Mouse (Mus musculus) Patski (cell line): ENCODE results near the gene Dusp18. TPM values are rescaled to one million over a fixed set of nuclear protein-coding genes. Genes with fewer than 3 reads are reported as not detected.
"Not testable (repeated sequence)": the region's sequence is repeated elsewhere in the genome, so short reads cannot be mapped to it uniquely, and the experiment has no call there.

Experiments used
- ATAC-seq: fragments of 100-300 bp; one replicate; pipeline ENCODE4 v1.8.0; 2021
- CTCF ChIA-PET: fragments of 350-600 bp; sonication (Branson Sonifier 250); formaldehyde crosslinking; loops from one replicate; lab custom pipeline; 2022; ENCODE audit warnings: inconsistent platforms; lab: Charles Lee
- POLR2A ChIA-PET: fragments of 350-600 bp; sonication (Branson Sonifier 250); formaldehyde crosslinking; loops from one replicate; lab custom pipeline; 2022; ENCODE audit warnings: antibody characterized with exemption, inconsistent platforms; lab: Charles Lee
- DNase-seq: peaks from one replicate; pipeline ENCODE4 v3.0.0-alpha.2; 2011; ENCODE audit warnings: low read depth, low spot score
- H3K27me3 ChIP-seq: fragments of 371-371 bp; one replicate; pipeline ENCODE4 v1.5.1; 2021
- CTCF ChIP-seq: fragments of 100-300 bp; IDR thresholded peaks from one replicate; pipeline ENCODE4 v1.5.1; 2021
- in situ Hi-C: fragments of 300-500 bp; cut with MboI; formaldehyde crosslinking; loops from 3 replicates; pipeline ENCODE4 v1.11.1; 2018; ENCODE audit warnings: low pct_unique_long_range_greater_than_20kb, mixed read lengths
- polyA plus RNA-seq: library from polyadenylated mRNA; unstranded; gene quantifications from one replicate; pipeline ENCODE4 v1.2.3, GENCODE M21; 2021

The Dusp18 gene
- polyA plus RNA-seq, 1 experiment from 2014 or later = 16.4 TPM

DNA sequence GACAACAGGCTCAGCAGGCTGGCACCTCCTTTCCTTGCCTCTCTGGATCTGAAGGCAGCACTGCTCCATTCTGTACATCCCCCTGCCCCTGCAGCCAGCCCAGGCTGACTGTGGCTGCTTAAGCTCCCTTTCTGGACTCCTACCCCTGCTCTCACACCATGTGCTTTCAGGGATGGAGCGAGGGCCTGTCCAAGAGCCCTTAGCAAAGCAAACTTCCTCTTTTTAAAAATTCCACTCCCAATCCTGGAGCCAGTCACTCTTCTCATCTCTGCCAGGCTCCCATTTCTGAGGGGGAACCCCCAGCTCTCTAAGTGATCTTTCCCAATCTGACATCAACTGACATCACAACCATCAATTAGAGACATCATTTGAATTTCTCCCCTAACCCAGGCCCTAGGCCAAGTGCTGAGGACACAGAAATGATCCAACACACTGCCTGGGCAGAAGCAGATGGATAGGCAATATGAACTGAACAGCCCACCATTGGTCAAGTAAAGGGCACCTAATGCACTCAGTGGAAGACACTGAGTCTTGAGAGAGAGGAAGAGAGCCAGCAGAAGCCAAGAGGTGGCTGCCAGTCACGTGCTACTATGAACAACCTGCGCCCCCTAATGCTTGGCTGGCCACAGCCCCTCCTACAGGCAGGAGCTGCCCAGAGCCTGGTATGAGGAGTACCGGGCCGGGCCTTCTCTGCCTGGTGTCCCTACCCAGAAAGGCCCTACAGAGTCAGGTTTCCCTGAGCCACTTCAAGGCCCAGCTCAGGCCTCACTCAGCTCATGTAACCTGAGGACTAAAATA lies 15.7 kb downstream of the Dusp18 start:
- no peak for DNase-seq
- H3K27me3 ChIP-seq = no peaks in the 10 kb centered on the region
- CTCF ChIA-PET = interaction anchor here (1.0 to 1.3 kb wide), 4 partner anchors 8 to 24 kb away, joined by 3 to 6 read pairs (median 4); no protein-coding TSS in a partner anchor
- in situ Hi-C loops = no loop called here
- no peak for ATAC-seq
- no peak for TF ChIP-seq CTCF
- POLR2A ChIA-PET = interaction anchor here (0.6 to 1.0 kb wide), 3 partner anchors 8 to 399 kb away, joined by 3 to 5 read pairs (median 4); no protein-coding TSS in a partner anchor

- ChIA-PET POLR2A (interaction anchor here (0.6 to 1.0 kb wide), 2 partner anchors 9 to 399 kb away, joined by 4 to 5 read pairs; no protein-coding TSS in a partner anchor), CTCF (interaction anchor here (1.0 to 1.3 kb wide), 4 partner anchors 9 to 25 kb away, joined by 3 to 6 read pairs (median 4); no protein-coding TSS in a partner anchor)
- H3K27me3 ChIP-seq, in situ Hi-C loops, ATAC-seq, DNase-seq: not testable (repeated sequence)
Measured at GRCm38 (mm10) chr11:3911440-3911839, 16.4 kb downstream of the Dusp18 start.

DNA sequence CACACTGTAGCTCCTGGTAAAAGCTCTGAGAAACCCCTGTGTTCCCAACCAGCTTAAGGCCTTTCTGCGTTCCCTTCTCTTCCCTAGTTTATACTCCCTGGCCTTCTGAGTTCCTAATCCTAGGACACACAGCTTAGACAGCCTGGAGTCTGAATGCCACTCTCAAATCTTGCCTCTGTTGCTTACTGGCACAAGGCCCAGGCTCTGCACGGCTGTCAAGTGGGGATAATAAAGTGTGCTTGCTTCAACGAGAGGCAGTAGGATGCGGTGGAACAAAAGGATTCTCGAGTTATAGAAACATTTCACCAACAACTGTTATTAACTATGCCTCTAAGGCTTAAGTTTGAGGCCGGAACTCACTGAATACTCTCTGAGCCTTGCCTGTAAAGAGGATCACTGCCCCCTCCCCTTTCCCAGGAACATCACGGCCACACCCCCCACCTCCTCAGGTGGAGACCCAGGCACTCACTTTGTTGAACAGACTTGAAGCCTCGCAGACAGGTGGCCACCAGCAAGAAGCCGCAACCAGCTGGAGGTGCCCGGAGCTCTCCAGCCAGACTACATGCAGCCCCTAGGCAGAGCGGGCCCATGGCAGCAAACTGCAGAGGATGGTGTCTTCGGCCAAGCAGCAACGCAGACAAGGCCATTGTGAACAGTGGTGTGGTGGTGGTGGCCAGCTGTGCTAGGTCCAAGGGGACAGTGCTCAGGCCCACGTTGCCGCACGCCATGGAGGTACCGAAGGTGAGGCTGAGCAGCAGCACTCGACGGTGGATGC lies 17.2 kb downstream of the Dusp18 start:
- no peaks in the 10 kb centered on the region for H3K27me3 ChIP-seq
- ATAC-seq (no peak), DNase-seq (no peak)
- in situ Hi-C loops = no loop called here
- ChIA-PET POLR2A (no interaction called here), CTCF (interaction anchor here (1.3 to 3.2 kb wide), 2 partner anchors 10 kb away, joined by 6 to 15 read pairs; no protein-coding TSS in a partner anchor)
- TF ChIP-seq CTCF = no peak

DNA sequence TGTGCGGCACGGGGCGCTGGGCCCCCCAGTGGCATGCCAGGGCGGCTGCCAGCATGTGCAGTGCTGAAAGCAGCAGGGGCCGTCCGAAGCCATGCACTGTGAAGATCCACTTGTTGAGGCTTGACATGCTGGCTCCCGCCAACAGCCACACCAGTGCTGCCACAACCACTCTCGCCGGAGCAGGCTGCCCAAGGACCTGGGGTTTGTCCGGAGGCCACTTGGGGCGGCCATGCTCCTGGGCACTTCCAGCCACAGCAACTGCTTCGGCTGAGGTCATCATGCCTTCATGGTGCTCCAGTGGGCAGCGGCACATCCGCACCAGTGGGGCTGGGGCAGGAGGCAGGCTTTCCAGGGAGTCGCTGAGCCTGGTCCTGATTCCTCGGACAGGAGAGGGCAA lies 17.8 kb downstream of the Dusp18 start:
- ATAC-seq = peak; percentile 32
- H3K27me3 ChIP-seq = no peaks in the 10 kb centered on the region
- in situ Hi-C loops = no loop called here
- ChIA-PET CTCF (interaction anchor here (3.2 to 3.3 kb wide), 2 partner anchors 10 to 34 kb away, joined by 15 to 17 read pairs; no protein-coding TSS in a partner anchor), POLR2A (interaction anchor here (2.0 kb wide), 1 partner anchor 10 kb away, joined by 12 read pairs; no protein-coding TSS in a partner anchor)
- no peak for DNase-seq
- no peak for TF ChIP-seq CTCF

- ChIA-PET POLR2A (interaction anchor here (1.1 to 2.0 kb wide), 5 partner anchors 10 to 99 kb away, joined by 3 to 12 read pairs (median 4); no protein-coding TSS in a partner anchor), CTCF (interaction anchor here (0.8 to 3.3 kb wide), 11 partner anchors 8 to 116 kb away, joined by 3 to 17 read pairs (median 6); partner anchors contain the start of genes 4921536K21Rik and Dusp18)
- DNase-seq = no peak
Measured at GRCm38 (mm10) chr11:3913316-3914108, 18.5 kb downstream of the Dusp18 start.

DNA sequence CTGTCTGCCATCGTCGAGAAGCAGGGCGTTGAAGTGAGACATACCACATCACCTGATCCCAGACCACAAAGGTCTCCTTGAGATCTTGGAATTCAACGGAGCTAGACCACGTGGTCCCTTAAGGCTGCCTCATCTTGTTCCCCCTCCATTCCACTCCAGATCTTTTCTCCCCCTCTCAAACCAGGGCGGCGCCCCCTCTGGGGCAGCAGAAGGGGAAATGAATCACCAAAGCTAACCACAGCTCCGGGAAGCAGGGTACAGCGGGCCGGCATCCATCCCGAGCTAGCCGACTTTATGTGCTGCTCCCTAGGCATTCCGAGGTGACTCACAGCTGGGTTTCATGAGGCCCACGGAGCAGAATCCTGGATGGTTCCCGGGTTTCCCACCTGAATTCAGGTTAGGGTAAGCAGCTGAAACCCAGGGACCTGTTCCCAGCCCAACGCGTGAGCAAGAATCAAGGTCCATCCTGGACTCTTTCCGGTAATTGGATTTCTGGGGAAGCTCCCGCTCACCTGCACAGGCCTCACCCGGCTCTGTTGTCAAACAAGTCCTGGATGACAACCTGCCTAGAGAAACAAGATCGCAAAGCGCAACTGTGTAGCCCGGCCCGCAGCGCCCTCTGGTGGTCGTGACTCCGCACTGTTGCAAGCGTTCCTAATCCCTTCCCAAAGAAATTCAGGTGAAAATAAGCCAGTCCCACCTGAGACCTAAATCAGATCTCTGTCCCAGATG lies 19.2 kb downstream of the Dusp18 start, which contains the start of gene Slc35e4:
TSS of gene Slc35e4 (minus strand) at position 556 of the 732 bp plus-strand sequence.
- ChIA-PET CTCF (interaction anchor here (0.8 to 3.3 kb wide), 11 partner anchors 9 to 117 kb away, joined by 3 to 17 read pairs (median 6); partner anchors contain the start of genes 4921536K21Rik and Dusp18), POLR2A (interaction anchor here (1.1 to 2.0 kb wide), 6 partner anchors 11 to 100 kb away, joined by 3 to 12 read pairs (median 4); partner anchors contain the start of genes 4921536K21Rik and Dusp18)
- DNase-seq (peak; percentile 86), ATAC-seq (peak; percentile 40)
- no peak for TF ChIP-seq CTCF
- no peaks in the 10 kb centered on the region for H3K27me3 ChIP-seq
- in situ Hi-C loops = no loop called here

More at GRCm38 (mm10) chr11:3913316-3914108, 18.5 kb downstream of the Dusp18 start:
- TF ChIP-seq CTCF = no peak
- no peaks in the 10 kb centered on the region for H3K27me3 ChIP-seq
- peak; percentile 77 for ATAC-seq
- in situ Hi-C loops = no loop called here

- in situ Hi-C loops = no loop called here
- ChIA-PET CTCF (interaction anchor here (0.9 to 1.0 kb wide), 2 partner anchors 26 to 37 kb away, joined by 3 to 6 read pairs; no protein-coding TSS in a partner anchor), POLR2A (no interaction called here)
- H3K27me3 ChIP-seq = no peaks in the 10 kb centered on the region
- no peak for ATAC-seq
- no peak for DNase-seq
- TF ChIP-seq CTCF = no peak
Measured at GRCm38 (mm10) chr11:3918738-3919137, 23.7 kb downstream of the Dusp18 start.

DNA sequence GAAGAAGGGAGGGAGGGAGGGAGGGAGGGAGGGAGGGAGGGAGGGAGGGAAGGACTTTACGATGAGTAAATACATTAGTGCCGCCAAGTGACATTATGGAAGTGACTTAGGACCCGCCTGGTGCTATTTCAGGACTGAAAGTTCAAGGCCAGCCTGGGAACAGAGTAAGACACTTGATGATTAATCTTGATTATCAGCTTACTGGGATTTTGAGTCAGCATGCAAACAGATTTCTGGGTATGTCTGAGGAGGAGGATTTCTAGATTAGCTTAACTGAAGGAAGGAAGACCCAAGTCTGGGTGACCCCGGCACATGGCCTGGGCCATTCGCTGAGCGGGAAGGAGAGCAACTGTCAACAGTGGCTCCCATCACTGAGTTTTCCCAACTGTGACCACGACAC lies 25.4 kb downstream of the Dusp18 start:
- DNase-seq (no peak), ATAC-seq (no peak)
- CTCF ChIA-PET = interaction anchor here (1.1 to 2.2 kb wide), 5 partner anchors 11 to 225 kb away, joined by 3 to 12 read pairs (median 3); partner anchors contain the start of gene Tcn2
- in situ Hi-C loops = no loop called here
- POLR2A ChIA-PET = no interaction called here
- no peaks in the 10 kb centered on the region for H3K27me3 ChIP-seq
- TF ChIP-seq CTCF = no peak
